Mouse (Mus musculus) megakaryocyte progenitor cell, adult 5-6 weeks (primary cell): ENCODE measurements at regions not wholly inside any gene's neighbourhood (a gene's known extent, or its start where the extent isn't known, plus 50 kb on each side); places are given as distances from the start of the nearest gene placed in this dataset.
"Not testable (repeated sequence)": the region's sequence is repeated elsewhere in the genome, so short reads cannot be mapped to it uniquely, and the experiment has no call there.

Source experiments
- ATAC-seq: replicated peaks from 2 replicates; pipeline ENCODE4 v1.8.0; 2016; ENCODE audit warnings: mild to moderate bottlenecking, moderate TSS enrichment, inconsistent platforms; ENCODE audit not compliant: poor library complexity

GRCm38 (mm10) chr12:51133676-51134075 lies 214.2 kb upstream of the G2e3 start:
- not testable (repeated sequence) for ATAC-seq

GRCm38 (mm10) chr12:51128274-51128673 lies 219.6 kb upstream of the G2e3 start:
- no peak for ATAC-seq

- no peak for ATAC-seq
Observed at GRCm38 (mm10) chr12:51118781-51119180, 229.1 kb upstream of the G2e3 start.

GRCm38 (mm10) chr12:51118021-51118694 lies 229.7 kb upstream of the G2e3 start:
- ATAC-seq = no peak

GRCm38 (mm10) chr12:51117436-51118020 lies 230.3 kb upstream of the G2e3 start:
- ATAC-seq = no peak

- no peak for ATAC-seq
Observed at GRCm38 (mm10) chr12:51111811-51112210, 236.1 kb upstream of the G2e3 start.

- no peak for ATAC-seq
Observed at GRCm38 (mm10) chr12:51108044-51108443, 239.8 kb upstream of the G2e3 start.

GRCm38 (mm10) chr12:51103541-51104042 lies 244.3 kb upstream of the G2e3 start:
- no peak for ATAC-seq

GRCm38 (mm10) chr12:51101636-51102035 lies 246.2 kb upstream of the G2e3 start:
- no peak for ATAC-seq

GRCm38 (mm10) chr12:51100868-51101267 lies 247.0 kb upstream of the G2e3 start:
- ATAC-seq = no peak

GRCm38 (mm10) chr12:51095974-51096373 lies 251.9 kb upstream of the G2e3 start:
- ATAC-seq = no peak

GRCm38 (mm10) chr12:51089324-51089723 lies 258.5 kb upstream of the G2e3 start:
- ATAC-seq = no peak

GRCm38 (mm10) chr12:51081809-51082208 lies 266.1 kb upstream of the G2e3 start:
- no peak for ATAC-seq

GRCm38 (mm10) chr12:51073503-51073902 lies 274.4 kb upstream of the G2e3 start:
- no peak for ATAC-seq

GRCm38 (mm10) chr12:51060931-51061330 lies 286.9 kb upstream of the G2e3 start:
- ATAC-seq = no peak

GRCm38 (mm10) chr12:51058569-51058968 lies 289.3 kb upstream of the G2e3 start:
- ATAC-seq = no peak

- no peak for ATAC-seq
Observed at GRCm38 (mm10) chr12:51058104-51058503, 289.8 kb upstream of the G2e3 start.

- ATAC-seq = no peak
Observed at GRCm38 (mm10) chr12:51047116-51047515, 300.7 kb upstream of the G2e3 start.

GRCm38 (mm10) chr12:51045437-51045836 lies 302.4 kb upstream of the G2e3 start:
- no peak for ATAC-seq

GRCm38 (mm10) chr12:51045020-51045419 lies 302.8 kb upstream of the G2e3 start:
- ATAC-seq = no peak

- no peak for ATAC-seq
Observed at GRCm38 (mm10) chr12:51032193-51032592, 315.7 kb upstream of the G2e3 start.

GRCm38 (mm10) chr12:51028601-51029174 lies 319.2 kb upstream of the G2e3 start:
- no peak for ATAC-seq
